ENCODE assay signal across 17 mouse cellular contexts in genomic region chr12:58628817-58629216, GRCm38 (mm10).
"Had no signal": no experiment of that assay in that cellular context is flagged by ENCODE, and none has a peak within 500 bp of the region (broad histone marks: within the 10 kb centered on the region; RNA-seq: fewer than 3 reads in every experiment).

No protein-coding gene starts in this region.

- H3K27me3 ChIP-seq: limb, embryonic 12.5 days; limb, embryonic 15.5 days; stomach, embryonic 15.5 days had no signal

- H3K36me3 ChIP-seq: limb, embryonic 12.5 days; limb, embryonic 15.5 days; stomach, embryonic 15.5 days had no signal

- H3K9ac ChIP-seq: limb, embryonic 12.5 days; limb, embryonic 15.5 days; liver, embryonic 14.5 days; liver, postnatal 0 days; lung, embryonic 14.5 days; stomach, embryonic 15.5 days had no signal

- H3K27ac ChIP-seq: limb, embryonic 12.5 days; limb, embryonic 15.5 days; liver, embryonic 14.5 days; macrophage; stomach, embryonic 15.5 days had no signal

- H3K4me2 ChIP-seq: limb, embryonic 12.5 days; limb, embryonic 15.5 days; liver, embryonic 11.5 days; lung, embryonic 14.5 days; stomach, embryonic 15.5 days had no signal

- ATAC-seq: liver, postnatal 0 days; lung, postnatal 0 days had no signal

- H3K4me3 ChIP-seq: limb, embryonic 12.5 days; limb, embryonic 15.5 days; stomach, embryonic 15.5 days had no signal

- DNase-seq: kidney, adult 18-20 months; kidney, adult 9 months; kidney, postnatal 14 days; kidney, postnatal 4 days; left cerebral cortex, postnatal 4 days; liver, postnatal 0 days; right cerebral cortex, postnatal 25 days; spleen, adult 18-20 months; thymus, postnatal 25 days had no signal

- H3K4me1 ChIP-seq: limb, embryonic 15.5 days; stomach, embryonic 15.5 days had no signal

- H3K9me3 ChIP-seq: limb, embryonic 12.5 days; limb, embryonic 15.5 days; stomach, embryonic 15.5 days had no signal
